29 mouse cellular contexts compared by ENCODE assay signal in genomic region chr8:114990865-114991613, GRCm38 (mm10).
A peak's percentile ranks its signal among the peaks of the same experiment; 100 is the strongest.
DNase-seq lines count a peak whose midpoint lies in the region; ATAC-seq lines count a peak whose summit lies in the region.
"Had no signal": no experiment of that assay in that cellular context is flagged by ENCODE, and none has a peak within 500 bp of the region (broad histone marks: within the 10 kb centered on the region; RNA-seq: fewer than 3 reads in every experiment).

No protein-coding gene starts in this region.

- peak; percentile 52 for DNase-seq in embryo, embryonic 11 days
- no peak for DNase-seq in embryo, embryonic 9.5 days (ENCODE audit: extremely low spot score)
- no peak for DNase-seq in midbrain, embryonic 11.5 days (ENCODE audit: low spot score, missing footprints)
- DNase-seq in midbrain, embryonic 10.5 days (ENCODE audit: low spot score): no peak
- DNase-seq in mesoderm, embryonic 11.5 days (ENCODE audit: low read depth, low spot score): peak; percentile 73
- DNase-seq in right cerebral cortex, postnatal 36 days (ENCODE audit: low spot score in 2 of 2): no peak
- DNase-seq in frontal cortex, postnatal 14 days (ENCODE audit: low spot score in 2 of 2): no peak
- DNase-seq: adrenal gland, postnatal 10 days; cerebellum, adult 8-10 months; cerebellum, postnatal 36 days; gastrocnemius, postnatal 25 days; heart, adult 2 months; heart, postnatal 14 days; kidney, postnatal 14 days; layer of hippocampus, postnatal 36 days; liver, postnatal 0 days; right cerebral cortex, postnatal 14 days; spleen, adult 18-20 months; thymus, postnatal 25 days had no signal

- 47% methylated on average over 13 of the region's 13 CpGs for WGBS in midbrain, embryonic 11.5 days
- 62% methylated on average over 13 of the region's 13 CpGs for WGBS in midbrain, embryonic 10.5 days
- WGBS in neural tube, embryonic 13.5 days: 18% methylated on average over 13 of the region's 13 CpGs

- 0 out of 2 replicates have a peak, but pooled peaks have one; percentile 54 for ATAC-seq in midbrain, embryonic 11.5 days (ENCODE audit: low FRiP score)
- peak; percentile 67; the same call in 1 of the 2 replicates for ATAC-seq in neural tube, embryonic 13.5 days (ENCODE audit: low read depth)
- ATAC-seq: forebrain, embryonic 16.5 days; intestine, postnatal 0 days; liver, postnatal 0 days; lung, postnatal 0 days had no signal

- no peaks in the 10 kb centered on the region for H3K9me3 ChIP-seq in midbrain, embryonic 11.5 days (ENCODE audit: control insufficient read depth, low read length)
- H3K9me3 ChIP-seq in midbrain, embryonic 10.5 days (replicated peaks): no peaks in the 10 kb centered on the region
- H3K9me3 ChIP-seq in neural tube, embryonic 13.5 days: no peaks in the 10 kb centered on the region
- H3K9me3 ChIP-seq: forebrain, embryonic 10.5 days; heart, embryonic 13.5 days; limb, embryonic 12.5 days had no signal

- no peak overlapping the region for H3K4me3 ChIP-seq in midbrain, embryonic 11.5 days (ENCODE audit: low read depth, low read length)
- H3K4me3 ChIP-seq in midbrain, embryonic 10.5 days: no peak overlapping the region
- H3K4me3 ChIP-seq in neural tube, embryonic 13.5 days: no peak overlapping the region
- H3K4me3 ChIP-seq: forebrain, embryonic 10.5 days; heart, adult 2 months; heart, embryonic 13.5 days; layer of hippocampus, adult 2 months; limb, embryonic 12.5 days had no signal

- no peaks in the 10 kb centered on the region; the same call in 1 of the 2 replicates for H3K4me1 ChIP-seq in midbrain, embryonic 11.5 days (ENCODE audit: control insufficient read depth, insufficient read depth, low read length)
- H3K4me1 ChIP-seq in midbrain, embryonic 10.5 days: peaks cover 17% of the 10 kb centered on the region
- peaks cover 22% of the 10 kb centered on the region for H3K4me1 ChIP-seq in neural tube, embryonic 13.5 days (replicated peaks)

- H3K27me3 ChIP-seq in midbrain, embryonic 11.5 days (ENCODE audit: control insufficient read depth, insufficient read depth, low read length): no peaks in the 10 kb centered on the region
- H3K27me3 ChIP-seq in midbrain, embryonic 10.5 days (ENCODE audit: low read depth, poor library complexity, severe bottlenecking): peaks cover 7% of the 10 kb centered on the region; the same call in 1 of the 2 replicates
- peaks cover 38% of the 10 kb centered on the region for H3K27me3 ChIP-seq in neural tube, embryonic 13.5 days
- H3K27me3 ChIP-seq: heart, embryonic 13.5 days had no signal

- no peak overlapping the region for H3K9ac ChIP-seq in midbrain, embryonic 11.5 days (ENCODE audit: low read length)
- no peak overlapping the region for H3K9ac ChIP-seq in neural tube, embryonic 13.5 days
- H3K9ac ChIP-seq: heart, embryonic 13.5 days; limb, embryonic 12.5 days; liver, postnatal 0 days had no signal

- H3K4me2 ChIP-seq in midbrain, embryonic 11.5 days: no peak overlapping the region
- H3K4me2 ChIP-seq in neural tube, embryonic 13.5 days: peak overlapping the region; percentile 6; the same call in 1 of the 2 replicates
- H3K4me2 ChIP-seq: heart, embryonic 13.5 days; limb, embryonic 12.5 days; liver, embryonic 11.5 days had no signal

- H3K27ac ChIP-seq in midbrain, embryonic 11.5 days (ENCODE audit: low read depth, low read length): no peak overlapping the region
- H3K27ac ChIP-seq in midbrain, embryonic 10.5 days (replicated peaks): no peak overlapping the region
- H3K27ac ChIP-seq in neural tube, embryonic 13.5 days (replicated peaks): 0 out of 2 replicates have a peak overlapping the region, but pooled peaks have one; percentile 23
- H3K27ac ChIP-seq: forebrain, embryonic 10.5 days; heart, adult 2 months; heart, embryonic 13.5 days; layer of hippocampus, adult 2 months; limb, embryonic 12.5 days; macrophage had no signal

- H3K36me3 ChIP-seq in midbrain, embryonic 11.5 days (ENCODE audit: control insufficient read depth, insufficient read depth, low read length): no peaks in the 10 kb centered on the region
- H3K36me3 ChIP-seq in midbrain, embryonic 10.5 days: no peaks in the 10 kb centered on the region
- no peaks in the 10 kb centered on the region for H3K36me3 ChIP-seq in neural tube, embryonic 13.5 days
- H3K36me3 ChIP-seq: forebrain, embryonic 10.5 days; heart, embryonic 13.5 days; limb, embryonic 12.5 days had no signal

Comparison
In these comparisons a context has a peak if more than half of its experiments do, and no peak if none do; other contexts are left out.
1. DNase-seq: peak in embryo, embryonic 11 days (single experiment) and mesoderm, embryonic 11.5 days (single experiment); none in embryo, embryonic 9.5 days (single experiment), midbrain, embryonic 11.5 days (single experiment), midbrain, embryonic 10.5 days (single experiment), right cerebral cortex, postnatal 36 days (0 of 2) and frontal cortex, postnatal 14 days (0 of 2).